Mouse (Mus musculus): Measurements from ENCODE around the gene Smyd3. TPM values are rescaled to one million over a fixed set of nuclear protein-coding genes. Genes with fewer than 3 reads are reported as not detected.

Gene Smyd3
- polyA plus RNA-seq, 1 experiment from 2014 or later: 28.3 TPM

DNA sequence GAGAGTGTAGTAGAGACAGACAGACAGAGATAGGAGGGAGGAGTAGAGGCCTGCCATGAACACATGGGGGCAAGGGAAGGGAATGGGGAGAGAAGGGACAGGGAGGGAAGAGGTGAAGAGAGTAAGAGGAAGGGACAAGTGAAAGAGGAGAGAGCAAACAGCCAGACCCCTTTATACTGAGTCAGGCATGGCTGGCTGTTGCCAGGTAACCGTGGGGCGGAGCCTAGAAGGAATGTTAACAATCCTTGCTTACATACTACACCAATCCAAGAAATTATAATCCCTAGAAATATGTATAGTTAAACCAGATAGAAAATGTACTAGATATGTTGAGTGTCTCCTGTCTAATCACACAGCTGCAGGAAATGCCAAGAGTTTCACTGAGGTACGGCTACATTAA, 267.5 kb downstream of the Smyd3 start:
- no peaks in the 10 kb centered on the region for H3K27me3 ChIP-seq (replicated peaks; ENCODE audit: control insufficient read depth, insufficient read depth, low read length)
- no peaks in the 10 kb centered on the region; the same call in 1 of the 2 replicates for H3K4me1 ChIP-seq (ENCODE audit: control insufficient read depth, insufficient read depth, low read depth, low read length)
- H3K9me3 ChIP-seq (ENCODE audit: control insufficient read depth, low read length): no peaks in the 10 kb centered on the region
- H3K36me3 ChIP-seq (ENCODE audit: control insufficient read depth, insufficient read depth, low read length): no peaks in the 10 kb centered on the region
- no peak overlapping the region for H3K4me2 ChIP-seq (ENCODE audit: low read length)
- no peak overlapping the region for H3K9ac ChIP-seq (ENCODE audit: low read depth, low read length)
- ATAC-seq: 0 out of 2 replicates have a peak, but pooled peaks have one; percentile 30
- 89% methylated on average over 3 of the region's 3 CpGs for WGBS
- H3K27ac ChIP-seq (ENCODE audit: low read depth, low read length): no peak overlapping the region
- H3K4me3 ChIP-seq (ENCODE audit: low read length): no peak overlapping the region

GRCm38 (mm10) chr1:179243554-179243953, 274.3 kb downstream of the Smyd3 start:
- ATAC-seq: no peak
- Histone ChIP-seq H3K9ac (ENCODE audit: low read depth, low read length) (no peak overlapping the region), H3K36me3 (ENCODE audit: control insufficient read depth, insufficient read depth, low read length) (no peaks in the 10 kb centered on the region), H3K27me3 (replicated peaks; ENCODE audit: control insufficient read depth, insufficient read depth, low read length) (no peaks in the 10 kb centered on the region), H3K9me3 (ENCODE audit: control insufficient read depth, low read length) (no peaks in the 10 kb centered on the region), H3K4me2 (ENCODE audit: low read length) (no peak overlapping the region), H3K4me3 (ENCODE audit: low read length) (no peak overlapping the region), H3K27ac (ENCODE audit: low read depth, low read length) (no peak overlapping the region), H3K4me1 (ENCODE audit: control insufficient read depth, insufficient read depth, low read depth, low read length) (no peaks in the 10 kb centered on the region)
- 77% methylated on average over 8 of the region's 8 CpGs for WGBS

- H3K4me1 ChIP-seq (ENCODE audit: control insufficient read depth, insufficient read depth, low read depth, low read length): no peaks in the 10 kb centered on the region
- ATAC-seq: no peak; the same call in 1 of the 2 replicates
- 85% methylated on average over 6 of the region's 6 CpGs for WGBS
- H3K9me3 ChIP-seq (ENCODE audit: control insufficient read depth, low read length): no peaks in the 10 kb centered on the region
- H3K36me3 ChIP-seq (ENCODE audit: control insufficient read depth, insufficient read depth, low read length): no peaks in the 10 kb centered on the region
- H3K4me3 ChIP-seq (ENCODE audit: low read length): no peak overlapping the region
- H3K9ac ChIP-seq (ENCODE audit: low read depth, low read length): no peak overlapping the region
- H3K4me2 ChIP-seq (ENCODE audit: low read length): no peak overlapping the region
- H3K27me3 ChIP-seq (replicated peaks; ENCODE audit: control insufficient read depth, insufficient read depth, low read length): no peaks in the 10 kb centered on the region
- no peak overlapping the region for H3K27ac ChIP-seq (ENCODE audit: low read depth, low read length)
Measured at GRCm38 (mm10) chr1:179240663-179241279, 277.1 kb downstream of the Smyd3 start.

DNA sequence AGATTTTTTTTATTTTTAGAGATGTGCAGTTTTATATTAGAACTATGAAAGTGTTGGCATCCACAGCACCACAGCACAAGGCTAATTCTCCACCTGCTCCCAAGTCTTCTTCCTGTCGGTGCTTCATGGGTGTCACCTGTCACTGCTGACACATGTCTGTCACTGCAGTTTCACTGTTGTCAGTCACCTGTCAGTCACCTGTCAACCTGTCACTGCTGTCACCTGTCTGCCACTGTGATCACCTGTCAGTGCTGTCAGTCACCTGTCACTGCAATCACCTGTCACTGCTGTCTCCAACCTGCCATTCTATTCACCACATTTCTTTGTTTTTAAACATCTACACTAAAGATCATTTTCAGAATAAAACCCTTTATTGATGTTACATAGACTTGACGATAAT, 279.2 kb downstream of the Smyd3 start:
- no peaks in the 10 kb centered on the region for H3K36me3 ChIP-seq (ENCODE audit: control insufficient read depth, insufficient read depth, low read length)
- no peak overlapping the region for H3K9ac ChIP-seq (ENCODE audit: low read depth, low read length)
- H3K27ac ChIP-seq (ENCODE audit: low read depth, low read length): no peak overlapping the region
- no peak overlapping the region for H3K4me3 ChIP-seq (ENCODE audit: low read length)
- no peaks in the 10 kb centered on the region for H3K27me3 ChIP-seq (replicated peaks; ENCODE audit: control insufficient read depth, insufficient read depth, low read length)
- 77% methylated on average over 2 of the region's 2 CpGs for WGBS
- no peaks in the 10 kb centered on the region for H3K9me3 ChIP-seq (ENCODE audit: control insufficient read depth, low read length)
- H3K4me1 ChIP-seq (ENCODE audit: control insufficient read depth, insufficient read depth, low read depth, low read length): no peaks in the 10 kb centered on the region
- ATAC-seq: no peak
- H3K4me2 ChIP-seq (ENCODE audit: low read length): no peak overlapping the region

- H3K4me1 ChIP-seq (ENCODE audit: control insufficient read depth, insufficient read depth, low read depth, low read length): no peaks in the 10 kb centered on the region
- H3K36me3 ChIP-seq (ENCODE audit: control insufficient read depth, insufficient read depth, low read length): no peaks in the 10 kb centered on the region
- H3K4me3 ChIP-seq (ENCODE audit: low read length): no peak overlapping the region
- H3K27me3 ChIP-seq (replicated peaks; ENCODE audit: control insufficient read depth, insufficient read depth, low read length): no peaks in the 10 kb centered on the region
- H3K9me3 ChIP-seq (ENCODE audit: control insufficient read depth, low read length): no peaks in the 10 kb centered on the region
- H3K4me2 ChIP-seq (ENCODE audit: low read length): no peak overlapping the region
- 49% methylated on average over 7 of the region's 7 CpGs for WGBS
- H3K27ac ChIP-seq (ENCODE audit: low read depth, low read length): no peak overlapping the region
- H3K9ac ChIP-seq (ENCODE audit: low read depth, low read length): no peak overlapping the region
- ATAC-seq: no peak
Measured at GRCm38 (mm10) chr1:179237989-179238388, 279.9 kb downstream of the Smyd3 start.

DNA sequence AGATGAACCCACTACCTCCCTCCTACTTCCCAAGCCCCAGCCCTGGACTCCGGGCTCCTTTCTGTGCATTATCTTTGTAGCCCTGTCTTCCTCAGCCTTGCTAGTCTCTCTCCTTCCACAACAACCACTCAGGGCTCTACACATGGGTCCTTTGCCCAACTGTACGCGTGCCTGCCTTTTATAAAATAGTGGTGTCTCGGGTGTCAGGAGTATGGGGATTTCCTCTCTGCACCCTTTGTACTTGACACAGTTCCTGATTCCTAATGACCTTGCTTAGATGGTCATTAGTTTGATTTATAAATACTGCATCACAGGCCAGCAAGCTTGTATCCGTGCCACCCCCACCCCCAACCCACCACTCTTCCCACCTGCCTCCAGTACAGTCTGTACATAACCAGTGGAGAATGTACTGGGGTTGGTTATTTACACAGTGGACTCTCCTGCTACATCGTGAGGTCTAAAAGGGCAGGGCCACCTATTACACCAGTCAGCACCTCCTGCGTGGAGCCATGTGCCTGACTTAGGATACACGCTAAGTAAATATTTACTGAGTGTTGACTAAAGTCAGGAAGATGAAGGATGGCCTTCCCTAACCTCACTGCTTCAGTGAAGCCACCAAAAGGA, 281.5 kb downstream of the Smyd3 start:
- no peaks in the 10 kb centered on the region for H3K9me3 ChIP-seq (ENCODE audit: control insufficient read depth, low read length)
- no peak overlapping the region for H3K4me2 ChIP-seq (ENCODE audit: low read length)
- H3K27me3 ChIP-seq (replicated peaks; ENCODE audit: control insufficient read depth, insufficient read depth, low read length): no peaks in the 10 kb centered on the region
- H3K36me3 ChIP-seq (ENCODE audit: control insufficient read depth, insufficient read depth, low read length): no peaks in the 10 kb centered on the region
- H3K4me1 ChIP-seq (ENCODE audit: control insufficient read depth, insufficient read depth, low read depth, low read length): peaks cover 9% of the 10 kb centered on the region
- no peak for ATAC-seq
- no peak overlapping the region for H3K4me3 ChIP-seq (ENCODE audit: low read length)
- no peak overlapping the region for H3K27ac ChIP-seq (ENCODE audit: low read depth, low read length)
- WGBS: 85% methylated on average over 8 of the region's 8 CpGs
- H3K9ac ChIP-seq (ENCODE audit: low read depth, low read length): no peak overlapping the region

DNA sequence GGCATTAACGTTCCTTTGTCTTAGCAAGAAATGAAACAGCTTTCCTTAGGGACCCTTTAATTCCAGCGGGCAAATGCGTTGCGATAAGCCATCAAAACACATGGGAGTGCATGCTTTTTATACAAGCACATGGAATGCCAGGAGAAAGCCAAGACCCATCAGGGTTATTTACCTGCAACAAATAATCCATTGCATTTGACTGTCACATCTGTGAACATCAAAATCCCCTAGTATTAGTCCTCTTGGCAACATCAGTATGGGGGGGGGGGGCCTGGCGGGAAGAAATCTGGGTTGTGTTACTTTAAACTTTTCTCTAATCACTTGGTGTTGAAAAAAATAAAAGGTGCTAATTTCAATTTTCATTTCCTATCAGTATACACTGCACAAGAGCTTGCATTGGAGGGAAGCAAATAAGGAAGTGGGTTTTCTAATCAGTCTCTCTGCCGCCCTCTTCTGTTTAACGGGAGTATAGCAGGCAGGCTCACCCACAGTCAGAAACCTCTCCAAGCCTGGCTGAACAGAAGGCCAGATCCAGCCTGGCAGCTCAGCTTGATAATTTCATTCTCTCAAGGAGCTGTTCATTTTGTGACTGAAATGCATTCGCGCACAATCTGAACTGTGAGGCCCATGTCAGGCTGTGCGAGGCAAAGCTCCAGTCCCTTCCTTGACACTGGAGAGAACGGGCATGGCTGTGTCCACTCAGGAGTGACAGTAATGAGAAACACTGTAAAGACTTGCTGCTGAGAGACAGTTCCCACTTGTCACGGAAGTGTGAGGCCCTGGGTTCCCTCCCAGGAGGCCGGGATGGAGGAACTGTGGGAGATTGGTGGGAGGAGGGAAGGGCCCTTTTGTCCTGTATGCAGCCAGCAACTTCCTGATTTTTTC, 285.8 kb downstream of the Smyd3 start:
- no peaks in the 10 kb centered on the region for H3K27me3 ChIP-seq (replicated peaks; ENCODE audit: control insufficient read depth, insufficient read depth, low read length)
- H3K4me2 ChIP-seq (ENCODE audit: low read length): no peak overlapping the region
- 22% methylated on average over 13 of the region's 13 CpGs for WGBS
- H3K9ac ChIP-seq (ENCODE audit: low read depth, low read length): peak overlapping the region; percentile 15; the same call in 1 of the 2 replicates
- H3K4me1 ChIP-seq (ENCODE audit: control insufficient read depth, insufficient read depth, low read depth, low read length): peaks cover 9% of the 10 kb centered on the region
- no peaks in the 10 kb centered on the region for H3K9me3 ChIP-seq (ENCODE audit: control insufficient read depth, low read length)
- H3K36me3 ChIP-seq (ENCODE audit: control insufficient read depth, insufficient read depth, low read length): no peaks in the 10 kb centered on the region
- no peak overlapping the region for H3K4me3 ChIP-seq (ENCODE audit: low read length)
- H3K27ac ChIP-seq (ENCODE audit: low read depth, low read length): peak overlapping the region; percentile 68
- peak; percentile 93 for ATAC-seq

GRCm38 (mm10) chr1:179229515-179229914, 288.3 kb downstream of the Smyd3 start:
- no peak overlapping the region for H3K27ac ChIP-seq (ENCODE audit: low read depth, low read length)
- no peaks in the 10 kb centered on the region for H3K9me3 ChIP-seq (ENCODE audit: control insufficient read depth, low read length)
- no peaks in the 10 kb centered on the region for H3K27me3 ChIP-seq (replicated peaks; ENCODE audit: control insufficient read depth, insufficient read depth, low read length)
- no peaks in the 10 kb centered on the region for H3K36me3 ChIP-seq (ENCODE audit: control insufficient read depth, insufficient read depth, low read length)
- no peak overlapping the region for H3K9ac ChIP-seq (ENCODE audit: low read depth, low read length)
- no peak for ATAC-seq
- no peak overlapping the region for H3K4me3 ChIP-seq (ENCODE audit: low read length)
- peaks cover 9% of the 10 kb centered on the region for H3K4me1 ChIP-seq (ENCODE audit: control insufficient read depth, insufficient read depth, low read depth, low read length)
- H3K4me2 ChIP-seq (ENCODE audit: low read length): no peak overlapping the region
- WGBS: 60% methylated on average over 3 of the region's 3 CpGs

- Histone ChIP-seq H3K9me3 (ENCODE audit: control insufficient read depth, low read length) (no peaks in the 10 kb centered on the region), H3K27ac (ENCODE audit: low read depth, low read length) (no peak overlapping the region), H3K27me3 (replicated peaks; ENCODE audit: control insufficient read depth, insufficient read depth, low read length) (no peaks in the 10 kb centered on the region), H3K4me3 (ENCODE audit: low read length) (no peak overlapping the region), H3K9ac (ENCODE audit: low read depth, low read length) (no peak overlapping the region), H3K36me3 (ENCODE audit: control insufficient read depth, insufficient read depth, low read length) (no peaks in the 10 kb centered on the region), H3K4me2 (ENCODE audit: low read length) (no peak overlapping the region), H3K4me1 (ENCODE audit: control insufficient read depth, insufficient read depth, low read depth, low read length) (no peaks in the 10 kb centered on the region)
- ATAC-seq: no peak
- 64% methylated on average over 1 of the region's 1 CpGs for WGBS
Measured at GRCm38 (mm10) chr1:179220290-179220689, 297.6 kb downstream of the Smyd3 start.
